Mouse (Mus musculus): ENCODE data around the gene Id1. TPM values are rescaled to one million over a fixed set of nuclear protein-coding genes. Genes with fewer than 3 reads are reported as not detected.
A peak's percentile ranks its signal among the peaks of the same experiment; 100 is the strongest.

The Id1 gene
- total and polyA plus RNA-seq, 2 experiments, result 16.4 to 33.0 TPM

GRCm38 (mm10) chr2:152724332-152724723 lies 11.7 kb upstream of the Id1 start:
- no peak for DNase-seq (ENCODE audit: extremely low read depth, low read depth, low spot score)
- no peaks in the 10 kb centered on the region for H3K79me2 ChIP-seq (ENCODE audit: control insufficient read depth, insufficient read depth, low read length)
- TF ChIP-seq CTCF (IDR thresholded peaks at IDR 0.05; ENCODE audit: low read depth, low read length) (no peak), POLR2A (IDR thresholded peaks at IDR 0.05; ENCODE audit: extremely low read depth, insufficient read depth, low read length) (no peak)
- H3K4me3 ChIP-seq (ENCODE audit: insufficient read depth, low read depth, low read length), result no peak overlapping the region
- H3K27ac ChIP-seq (replicated peaks; ENCODE audit: insufficient read depth, low read depth, low read length), result no peak overlapping the region
- WGBS, result 66% methylated on average over 3 of the region's 3 CpGs
- no peak overlapping the region; the same call in 1 of the 2 replicates for H3K9ac ChIP-seq (ENCODE audit: low read depth, low read length)
- no peaks in the 10 kb centered on the region for H3K36me3 ChIP-seq (ENCODE audit: control insufficient read depth, insufficient read depth, low read length)
- H3K27me3 ChIP-seq (ENCODE audit: control insufficient read depth, insufficient read depth, low read length), result 0 out of 2 replicates have a peak, but pooled peaks cover 2% of the 10 kb centered on the region
- H3K4me1 ChIP-seq (ENCODE audit: control insufficient read depth, insufficient read depth, low read length), result peaks cover 12% of the 10 kb centered on the region

- H3K79me2 ChIP-seq (ENCODE audit: control insufficient read depth, insufficient read depth, low read length), result no peaks in the 10 kb centered on the region
- H3K27ac ChIP-seq (replicated peaks; ENCODE audit: insufficient read depth, low read depth, low read length), result no peak overlapping the region
- no peak for DNase-seq (ENCODE audit: extremely low read depth, low read depth, low spot score)
- H3K36me3 ChIP-seq (ENCODE audit: control insufficient read depth, insufficient read depth, low read length), result no peaks in the 10 kb centered on the region
- no peak overlapping the region for H3K9ac ChIP-seq (ENCODE audit: low read depth, low read length)
- no peak overlapping the region for H3K4me3 ChIP-seq (ENCODE audit: insufficient read depth, low read depth, low read length)
- 0 out of 2 replicates have a peak, but pooled peaks cover 2% of the 10 kb centered on the region for H3K27me3 ChIP-seq (ENCODE audit: control insufficient read depth, insufficient read depth, low read length)
- no peak for TF ChIP-seq CTCF (IDR thresholded peaks at IDR 0.05; ENCODE audit: low read depth, low read length)
- no peak for TF ChIP-seq POLR2A (IDR thresholded peaks at IDR 0.05; ENCODE audit: extremely low read depth, insufficient read depth, low read length)
- H3K4me1 ChIP-seq (ENCODE audit: control insufficient read depth, insufficient read depth, low read length), result peaks cover 14% of the 10 kb centered on the region
- WGBS, result 44% methylated on average over 15 of the region's 15 CpGs
Measured at GRCm38 (mm10) chr2:152725178-152725750, 10.8 kb upstream of the Id1 start.

GRCm38 (mm10) chr2:152726213-152726612 lies 9.8 kb upstream of the Id1 start:
- Histone ChIP-seq H3K4me3 (ENCODE audit: insufficient read depth, low read depth, low read length) (no peak overlapping the region), H3K27ac (replicated peaks; ENCODE audit: insufficient read depth, low read depth, low read length) (no peak overlapping the region), H3K4me1 (ENCODE audit: control insufficient read depth, insufficient read depth, low read length) (peaks cover 14% of the 10 kb centered on the region), H3K9ac (ENCODE audit: low read depth, low read length) (no peak overlapping the region), H3K27me3 (ENCODE audit: control insufficient read depth, insufficient read depth, low read length) (0 out of 2 replicates have a peak, but pooled peaks cover 2% of the 10 kb centered on the region), H3K36me3 (ENCODE audit: control insufficient read depth, insufficient read depth, low read length) (no peaks in the 10 kb centered on the region), H3K79me2 (ENCODE audit: control insufficient read depth, insufficient read depth, low read length) (no peaks in the 10 kb centered on the region)
- DNase-seq (ENCODE audit: extremely low read depth, low read depth, low spot score), result no peak
- 97% methylated on average over 6 of the region's 6 CpGs for WGBS
- no peak for TF ChIP-seq POLR2A (IDR thresholded peaks at IDR 0.05; ENCODE audit: extremely low read depth, insufficient read depth, low read length)
- TF ChIP-seq CTCF (IDR thresholded peaks at IDR 0.05; ENCODE audit: low read depth, low read length), result no peak

- DNase-seq (ENCODE audit: extremely low read depth, low read depth, low spot score), result no peak
- H3K4me3 ChIP-seq (ENCODE audit: insufficient read depth, low read depth, low read length), result no peak overlapping the region
- H3K27me3 ChIP-seq (ENCODE audit: control insufficient read depth, insufficient read depth, low read length), result 0 out of 2 replicates have a peak, but pooled peaks cover 2% of the 10 kb centered on the region
- H3K79me2 ChIP-seq (ENCODE audit: control insufficient read depth, insufficient read depth, low read length), result no peaks in the 10 kb centered on the region
- H3K9ac ChIP-seq (ENCODE audit: low read depth, low read length), result no peak overlapping the region
- H3K27ac ChIP-seq (replicated peaks; ENCODE audit: insufficient read depth, low read depth, low read length), result no peak overlapping the region
- WGBS, result 56% methylated on average over 6 of the region's 6 CpGs
- TF ChIP-seq CTCF (IDR thresholded peaks at IDR 0.05; ENCODE audit: low read depth, low read length) (no peak), POLR2A (IDR thresholded peaks at IDR 0.05; ENCODE audit: extremely low read depth, insufficient read depth, low read length) (no peak)
- H3K36me3 ChIP-seq (ENCODE audit: control insufficient read depth, insufficient read depth, low read length), result no peaks in the 10 kb centered on the region
- H3K4me1 ChIP-seq (ENCODE audit: control insufficient read depth, insufficient read depth, low read length), result peaks cover 14% of the 10 kb centered on the region
Measured at GRCm38 (mm10) chr2:152726751-152727335, 9.2 kb upstream of the Id1 start.

- WGBS, result 78% methylated on average over 14 of the region's 14 CpGs
- Histone ChIP-seq H3K4me1 (ENCODE audit: control insufficient read depth, insufficient read depth, low read length) (peaks cover 14% of the 10 kb centered on the region), H3K36me3 (ENCODE audit: control insufficient read depth, insufficient read depth, low read length) (no peaks in the 10 kb centered on the region), H3K27me3 (ENCODE audit: control insufficient read depth, insufficient read depth, low read length) (0 out of 2 replicates have a peak, but pooled peaks cover 2% of the 10 kb centered on the region), H3K27ac (replicated peaks; ENCODE audit: insufficient read depth, low read depth, low read length) (peak overlapping the region; percentile 50), H3K79me2 (ENCODE audit: control insufficient read depth, insufficient read depth, low read length) (no peaks in the 10 kb centered on the region), H3K4me3 (ENCODE audit: insufficient read depth, low read depth, low read length) (no peak overlapping the region), H3K9ac (ENCODE audit: low read depth, low read length) (no peak overlapping the region)
- no peak for TF ChIP-seq CTCF (IDR thresholded peaks at IDR 0.05; ENCODE audit: low read depth, low read length)
- no peak for TF ChIP-seq POLR2A (IDR thresholded peaks at IDR 0.05; ENCODE audit: extremely low read depth, insufficient read depth, low read length)
- DNase-seq (ENCODE audit: extremely low read depth, low read depth, low spot score), result no peak
Measured at GRCm38 (mm10) chr2:152727795-152728510, 8.1 kb upstream of the Id1 start.
